Mouse (Mus musculus) embryonic facial prominence, embryonic 11.5 days (tissue): Measurements from ENCODE around the gene As3mt. TPM values are rescaled to one million over a fixed set of nuclear protein-coding genes. Genes with fewer than 3 reads are reported as not detected.

Experiments
- ATAC-seq: fragments of 200-750 bp; cut with Nextera tagmentation; replicated peaks from 2 replicates; pipeline ENCODE4 v1.8.0; 2017; ENCODE audit warnings: low read depth; ENCODE audit not compliant: insufficient number of reproducible peaks, low FRiP score, low TSS enrichment
- DNase-seq: peaks from one replicate; pipeline ENCODE4 v3.0.0-alpha.2; 2015; ENCODE audit warnings: low spot score
- H3K27ac ChIP-seq: fragments of 300-500 bp; sonication (generic); replicated peaks from 2 replicates; pipeline ENCODE4 v1.5.1; 2014; ENCODE audit warnings: mild to moderate bottlenecking, low read depth, low read length, control low read depth
- H3K27me3 ChIP-seq: fragments of 300-500 bp; sonication (generic); 2 replicates; pipeline ENCODE4 v1.6.1; 2014; ENCODE audit warnings: mild to moderate bottlenecking, low read length, moderate library complexity, mixed read lengths; ENCODE audit not compliant: control insufficient read depth, insufficient read depth
- H3K36me3 ChIP-seq: fragments of 300-500 bp; sonication (generic); replicated peaks from 2 replicates; pipeline ENCODE4 v1.6.1; 2014; ENCODE audit warnings: low read depth, mild to moderate bottlenecking, low read length, moderate library complexity, mixed read lengths; ENCODE audit not compliant: control insufficient read depth, insufficient read depth
- H3K4me1 ChIP-seq: fragments of 300-500 bp; sonication (generic); 2 replicates; pipeline ENCODE4 v1.6.1; 2014; ENCODE audit warnings: low read length, mixed read lengths; ENCODE audit not compliant: control insufficient read depth, insufficient read depth
- H3K4me2 ChIP-seq: fragments of 300-500 bp; sonication (generic); 2 replicates; pipeline ENCODE4 v1.6.1; 2014; ENCODE audit warnings: low read depth, mild to moderate bottlenecking, control low read depth, low read length, moderate library complexity
- H3K4me3 ChIP-seq: fragments of 300-500 bp; sonication (generic); 2 replicates; pipeline ENCODE4 v1.5.1; 2014; ENCODE audit warnings: low read depth, low read length, control low read depth
- H3K9ac ChIP-seq: fragments of 300-500 bp; sonication (generic); replicated peaks from 2 replicates; pipeline ENCODE4 v1.6.1; 2014; ENCODE audit warnings: mild to moderate bottlenecking, control low read depth, low read length
- H3K9me3 ChIP-seq: fragments of 300-500 bp; sonication (generic); replicated peaks from 2 replicates; pipeline ENCODE4 v1.6.1; 2016; ENCODE audit warnings: mild to moderate bottlenecking, low read length, inconsistent platforms, mixed read lengths; ENCODE audit not compliant: control insufficient read depth
- WGBS: fragments of 180-500 bp; shearing (Covaris S2); extraction: QIAGEN DNeasy Blood & Tissue Kit; methylation state at CpG from one replicate; pipeline ENCODE4 v1.1.7; 2014; 5-methylcytosine and 5-hydroxymethylcytosine counted together
- polyA plus RNA-seq: library from polyadenylated mRNA; unstranded; fragments of >200 nt; fragmentation: Nextera tagmentation; extraction: Ambion mirVana; gene quantifications from 2 replicates; pipeline ENCODE4 v1.2.1, GENCODE M21; 2014

Gene As3mt
- polyA plus RNA-seq, 1 experiment from 2014 or later, result 29.3 TPM

GRCm38 (mm10) chr19:46690387-46690786, 16.9 kb upstream of the As3mt start:
- Histone ChIP-seq H3K9me3 (no peaks in the 10 kb centered on the region), H3K27me3 (no peaks in the 10 kb centered on the region), H3K4me2 (peak overlapping the region; percentile 42), H3K27ac (no peak overlapping the region), H3K4me3 (peak overlapping the region; percentile 56), H3K4me1 (no peaks in the 10 kb centered on the region), H3K36me3 (no peaks in the 10 kb centered on the region), H3K9ac (peak overlapping the region; percentile 75)
- 78% methylated on average over 11 of the region's 11 CpGs for WGBS
- 0 out of 2 replicates have a peak, but pooled peaks have one; percentile 5 for ATAC-seq
- DNase-seq, result no peak

DNA sequence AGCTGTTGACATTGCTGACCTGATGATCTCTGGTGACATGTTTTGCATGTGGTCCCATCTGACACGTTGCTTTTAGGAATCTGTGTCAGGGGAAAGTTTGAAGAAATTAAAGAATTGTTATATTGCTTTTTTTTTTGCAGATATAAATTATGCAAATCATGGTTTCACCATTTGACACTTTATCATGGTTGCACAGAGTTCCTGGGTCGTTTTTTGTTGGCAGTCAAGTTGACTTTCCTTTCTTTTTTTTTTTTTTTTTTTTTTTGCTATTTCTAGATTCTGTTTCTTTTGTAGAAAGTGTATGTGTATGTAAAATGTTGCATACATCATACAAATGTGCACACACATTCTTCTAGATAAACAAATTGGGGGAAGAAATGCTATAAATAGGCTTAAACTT, 16.2 kb upstream of the As3mt start:
- no peaks in the 10 kb centered on the region for H3K9me3 ChIP-seq
- no peak overlapping the region for H3K9ac ChIP-seq
- WGBS, result 86% methylated on average over 2 of the region's 2 CpGs
- DNase-seq (no peak), ATAC-seq (no peak)
- no peak overlapping the region for H3K27ac ChIP-seq
- no peak overlapping the region for H3K4me3 ChIP-seq
- H3K36me3 ChIP-seq, result no peaks in the 10 kb centered on the region
- H3K4me1 ChIP-seq, result no peaks in the 10 kb centered on the region
- no peaks in the 10 kb centered on the region for H3K27me3 ChIP-seq
- H3K4me2 ChIP-seq, result no peak overlapping the region

- Histone ChIP-seq H3K4me2 (no peak overlapping the region), H3K36me3 (no peaks in the 10 kb centered on the region), H3K27me3 (no peaks in the 10 kb centered on the region), H3K27ac (no peak overlapping the region), H3K4me3 (no peak overlapping the region), H3K9me3 (no peaks in the 10 kb centered on the region), H3K9ac (no peak overlapping the region), H3K4me1 (no peaks in the 10 kb centered on the region)
- 82% methylated on average over 4 of the region's 4 CpGs for WGBS
- ATAC-seq, result no peak
- no peak for DNase-seq
These were observed 14.1 kb upstream of the As3mt start for GRCm38 (mm10) chr19:46693146-46693545.

GRCm38 (mm10) chr19:46696482-46696881, 10.8 kb upstream of the As3mt start:
- H3K4me2 ChIP-seq, result no peak overlapping the region
- no peak for ATAC-seq
- no peaks in the 10 kb centered on the region for H3K4me1 ChIP-seq
- H3K36me3 ChIP-seq, result no peaks in the 10 kb centered on the region
- 93% methylated on average over 8 of the region's 8 CpGs for WGBS
- DNase-seq, result no peak
- H3K4me3 ChIP-seq, result no peak overlapping the region
- no peak overlapping the region for H3K27ac ChIP-seq
- H3K27me3 ChIP-seq, result no peaks in the 10 kb centered on the region
- H3K9me3 ChIP-seq, result no peaks in the 10 kb centered on the region
- no peak overlapping the region for H3K9ac ChIP-seq

DNA sequence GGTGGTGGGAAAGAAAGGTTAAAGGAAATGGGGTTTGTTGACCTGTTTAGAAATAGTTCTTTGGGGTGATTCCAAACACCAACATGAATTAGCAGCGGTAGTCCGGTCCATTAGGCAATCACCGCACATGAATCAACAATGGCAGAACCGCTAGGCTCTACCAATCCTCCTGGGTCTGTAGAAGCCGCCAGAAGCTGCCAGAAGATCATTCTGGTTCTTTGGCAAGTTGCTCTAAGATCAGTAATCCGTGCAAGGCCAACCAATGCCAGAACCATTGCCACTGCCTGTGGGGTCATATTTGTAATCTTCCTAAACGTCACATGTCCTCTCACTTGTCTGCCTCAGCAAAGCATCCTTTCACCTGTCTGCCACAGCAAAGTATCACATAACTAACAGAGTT, 10.3 kb upstream of the As3mt start:
- H3K4me2 ChIP-seq, result no peak overlapping the region
- ATAC-seq (no peak), DNase-seq (no peak)
- no peaks in the 10 kb centered on the region for H3K9me3 ChIP-seq
- WGBS, result 90% methylated on average over 7 of the region's 7 CpGs
- H3K36me3 ChIP-seq, result no peaks in the 10 kb centered on the region
- H3K9ac ChIP-seq, result no peak overlapping the region
- H3K27ac ChIP-seq, result no peak overlapping the region
- H3K4me3 ChIP-seq, result no peak overlapping the region
- no peaks in the 10 kb centered on the region for H3K4me1 ChIP-seq
- no peaks in the 10 kb centered on the region for H3K27me3 ChIP-seq

GRCm38 (mm10) chr19:46697840-46698517, 9.3 kb upstream of the As3mt start:
- ATAC-seq, result no peak

DNA sequence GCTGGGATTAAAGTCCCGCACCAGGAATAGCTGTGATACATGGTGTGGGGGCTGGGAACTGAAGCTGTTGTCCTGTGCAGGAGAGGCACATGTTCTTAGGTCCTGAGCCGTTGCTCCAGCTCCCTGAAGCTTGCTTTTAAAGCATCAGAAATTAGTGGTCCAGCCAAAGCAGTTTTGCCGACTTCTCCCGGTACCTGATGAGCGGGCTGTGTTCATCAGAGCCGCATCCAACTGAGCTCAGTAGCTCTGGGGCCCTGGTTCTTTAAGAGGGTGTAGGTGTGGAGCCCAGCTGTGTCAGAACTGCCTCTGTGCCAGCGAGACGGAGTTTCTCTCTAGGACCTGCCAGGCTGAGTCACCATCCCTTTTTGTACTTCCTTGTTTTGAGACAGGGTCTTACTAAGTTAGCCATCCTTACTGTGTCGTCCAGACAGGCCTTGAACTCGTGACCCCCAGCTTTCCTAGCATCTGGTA, 8.2 kb upstream of the As3mt start:
- H3K4me2 ChIP-seq, result no peak overlapping the region
- no peaks in the 10 kb centered on the region for H3K4me1 ChIP-seq
- no peak overlapping the region for H3K4me3 ChIP-seq
- H3K27me3 ChIP-seq, result no peaks in the 10 kb centered on the region
- H3K9me3 ChIP-seq, result no peaks in the 10 kb centered on the region
- H3K9ac ChIP-seq, result no peak overlapping the region
- no peak for ATAC-seq
- no peaks in the 10 kb centered on the region for H3K36me3 ChIP-seq
- 79% methylated on average over 10 of the region's 10 CpGs for WGBS
- H3K27ac ChIP-seq, result no peak overlapping the region
- no peak for DNase-seq

More at GRCm38 (mm10) chr19:46697840-46698517, 9.3 kb upstream of the As3mt start:
- H3K9ac ChIP-seq, result no peak overlapping the region
- WGBS, result 49% methylated on average over 19 of the region's 19 CpGs
- no peaks in the 10 kb centered on the region for H3K27me3 ChIP-seq
- no peaks in the 10 kb centered on the region for H3K9me3 ChIP-seq
- no peak for DNase-seq
- H3K27ac ChIP-seq, result no peak overlapping the region
- no peaks in the 10 kb centered on the region for H3K4me1 ChIP-seq
- H3K4me3 ChIP-seq, result no peak overlapping the region
- no peaks in the 10 kb centered on the region for H3K36me3 ChIP-seq
- H3K4me2 ChIP-seq, result no peak overlapping the region

DNA sequence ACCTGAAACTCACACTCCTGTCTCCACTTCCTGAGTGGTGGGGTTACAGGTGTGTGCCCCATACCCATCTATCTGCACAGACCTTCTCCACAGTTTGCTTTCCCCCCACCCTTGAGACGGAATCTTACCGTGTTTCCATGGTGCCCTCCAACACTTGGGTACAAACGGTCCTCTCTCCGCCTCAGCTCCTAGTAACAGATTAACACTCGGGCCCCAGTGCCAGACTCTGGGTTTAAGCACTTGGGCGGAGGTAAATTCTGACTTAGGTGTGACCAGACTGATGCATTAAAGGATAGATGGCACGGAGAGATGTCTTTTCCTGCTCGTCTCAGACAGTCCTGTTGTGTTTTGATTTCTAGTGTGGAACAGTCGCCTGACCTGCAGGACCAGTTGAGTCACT, 6.1 kb upstream of the As3mt start:
- H3K4me1 ChIP-seq, result no peaks in the 10 kb centered on the region
- H3K9me3 ChIP-seq, result no peaks in the 10 kb centered on the region
- no peaks in the 10 kb centered on the region for H3K27me3 ChIP-seq
- no peaks in the 10 kb centered on the region for H3K36me3 ChIP-seq
- H3K9ac ChIP-seq, result no peak overlapping the region
- no peak overlapping the region for H3K4me2 ChIP-seq
- ATAC-seq (no peak), DNase-seq (no peak)
- no peak overlapping the region for H3K27ac ChIP-seq
- 83% methylated on average over 9 of the region's 9 CpGs for WGBS
- H3K4me3 ChIP-seq, result no peak overlapping the region
